Mouse (Mus musculus) MEL (cell line): ENCODE data around the gene Actg1. TPM values are rescaled to one million over a fixed set of nuclear protein-coding genes. Genes with fewer than 3 reads are reported as not detected.
A peak's percentile ranks its signal among the peaks of the same experiment; 100 is the strongest.

Experiments
- DNase-seq: peaks from one replicate; pipeline ENCODE4 v3.0.0; 2011; ENCODE audit warnings: low read depth, low spot score
- H3K27ac ChIP-seq: 2 replicates; pipeline ENCODE4 v1.5.1; 2012; ENCODE audit warnings: low read depth, mild to moderate bottlenecking, control low read depth, low read length, moderate library complexity; ENCODE audit not compliant: control insufficient read depth
- H3K27me3 ChIP-seq, 2 experiments: fragments of 150-350 bp in 1 of 2; sonication (generic) in 1 of 2; 2 replicates each; pipeline ENCODE4 v1.6.1; 2012; ENCODE audit warnings: low read length in 2 of 2, mild to moderate bottlenecking in 2 of 2, improper control_type of control experiment in 1 of 2, moderate library complexity in 1 of 2; ENCODE audit not compliant: insufficient read depth in 2 of 2, control insufficient read depth in 1 of 2
- H3K36me3 ChIP-seq, 2 experiments: 2 replicates each; pipeline ENCODE4 v1.6.1; 2012 to 2014; ENCODE audit warnings: low read length in 2 of 2, improper control_type of control experiment in 1 of 2, inconsistent platforms in 1 of 2, mild to moderate bottlenecking in 1 of 2; ENCODE audit not compliant: insufficient read depth in 2 of 2, control insufficient read depth in 1 of 2
- H3K4me1 ChIP-seq, 2 experiments: fragments of 150-350 bp in 1 of 2; sonication (generic) in 1 of 2; 2 replicates each; pipeline ENCODE4 v1.6.1; 2012; ENCODE audit warnings: low read length in 2 of 2, improper control_type of control experiment in 1 of 2, mild to moderate bottlenecking in 1 of 2; ENCODE audit not compliant: insufficient read depth in 2 of 2, control insufficient read depth in 1 of 2
- H3K4me3 ChIP-seq, 2 experiments: fragments of 150-350 bp in 1 of 2; sonication (generic) in 1 of 2; 2 replicates each; pipeline ENCODE4 v1.5.1; 2012; ENCODE audit warnings: low read depth in 2 of 2, low read length in 2 of 2, mild to moderate bottlenecking in 2 of 2, moderate library complexity in 2 of 2, control low read depth in 1 of 2, improper control_type of control experiment in 1 of 2; ENCODE audit not compliant: control insufficient read depth in 1 of 2, insufficient read depth in 1 of 2
- H3K79me2 ChIP-seq: 2 replicates; pipeline ENCODE4 v1.6.1; 2012; ENCODE audit warnings: mild to moderate bottlenecking, low read length, moderate library complexity; ENCODE audit not compliant: control insufficient read depth, poor library complexity, insufficient read depth
- H3K9ac ChIP-seq: 2 replicates; pipeline ENCODE4 v1.6.1; 2012; ENCODE audit warnings: low read depth, mild to moderate bottlenecking, control low read depth, low read length, moderate library complexity; ENCODE audit not compliant: control insufficient read depth, poor library complexity, severe bottlenecking
- H3K9me3 ChIP-seq: fragments of 150-350 bp; sonication (generic); replicated peaks from 2 replicates; pipeline ENCODE4 v1.6.1; 2012; ENCODE audit warnings: mild to moderate bottlenecking, low read length, improper control_type of control experiment, moderate library complexity; ENCODE audit not compliant: insufficient read depth
- CHD1 ChIP-seq: IDR thresholded peaks from 2 replicates; pipeline ENCODE4 v1.6.1; 2012; ENCODE audit warnings: low read depth, mild to moderate bottlenecking, inconsistent platforms, low read length, improper control_type of control experiment
- MAX ChIP-seq: IDR thresholded peaks from 2 replicates; pipeline ENCODE4 v1.6.1; 2011; ENCODE audit warnings: low read length, improper control_type of control experiment
- MAZ ChIP-seq: IDR thresholded peaks from 2 replicates; pipeline ENCODE4 v1.6.1; 2012; ENCODE audit warnings: low read depth, mild to moderate bottlenecking, inconsistent platforms, low read length, improper control_type of control experiment
- MYC ChIP-seq: IDR thresholded peaks from 2 replicates; pipeline ENCODE4 v1.6.1; 2011; ENCODE audit warnings: low read depth, mild to moderate bottlenecking, low read length, improper control_type of control experiment, moderate library complexity
- POLR2AphosphoS2 ChIP-seq: IDR thresholded peaks from 2 replicates; pipeline ENCODE4 v1.6.1; 2011; ENCODE audit warnings: low read length, improper control_type of control experiment
- SMC3 ChIP-seq: IDR thresholded peaks from 2 replicates; pipeline ENCODE4 v1.6.1; 2011; ENCODE audit warnings: low read depth, low read length, improper control_type of control experiment
- TBP ChIP-seq: IDR thresholded peaks from 2 replicates; pipeline ENCODE4 v1.8.0; 2011; ENCODE audit warnings: low read depth, low read length, improper control_type of control experiment
- polyA plus RNA-seq, 2 experiments: library from polyadenylated mRNA; stranded (reverse) in 1 of 2; unstranded in 1 of 2; fragments of >175 nt in 1 of 2; fragments of >200 nt in 1 of 2; gene quantifications; 2 replicates each; pipeline versions ENCODE4 v1.2.1 to v1.2.4; 2012; ENCODE audit warnings: low replicate concordance in 2 of 2, low read depth in 1 of 2; ENCODE audit not compliant: insufficient read length in 2 of 2, insufficient read depth in 1 of 2, missing spikeins in 1 of 2
- total RNA-seq: library from RNA; depleted of rRNA; stranded (reverse); fragments of 300-350 nt; gene quantifications from 2 replicates; pipeline ENCODE4 v1.2.3, GENCODE M21; 2012

The Actg1 gene
- total and polyA plus RNA-seq, 3 experiments: 899 to 1,784 (median 1,328) TPM

- peaks cover 3 to 12% of the 10 kb centered on the region in 2 experiments; a peak in 3 of 4 replicates for H3K4me1 ChIP-seq
- peak; percentile 53 for DNase-seq
- peaks cover 0 to 6% of the 10 kb centered on the region in 2 experiments; a peak in 2 of 4 replicates for H3K36me3 ChIP-seq
- peak; percentile 48; the same call in 1 of the 2 replicates for TF ChIP-seq POLR2AphosphoS2
- TF ChIP-seq TBP: peak; percentile 77
- no peak for TF ChIP-seq MAX
- H3K27me3 ChIP-seq: no peaks in the 10 kb centered on the region
- H3K9ac ChIP-seq: no peak overlapping the region
- no peak overlapping the region for H3K4me3 ChIP-seq
- H3K79me2 ChIP-seq: peaks cover 21% of the 10 kb centered on the region
- no peak overlapping the region for H3K27ac ChIP-seq
- H3K9me3 ChIP-seq: no peaks in the 10 kb centered on the region
These were observed 3.9 kb downstream of the Actg1 start for GRCm38 (mm10) chr11:120344310-120344920.

- H3K27me3 ChIP-seq: no peaks in the 10 kb centered on the region
- H3K4me1 ChIP-seq: peaks cover 3 to 12% of the 10 kb centered on the region in 2 experiments; a peak in 3 of 4 replicates
- peaks cover 0 to 6% of the 10 kb centered on the region in 2 experiments; a peak in 2 of 4 replicates for H3K36me3 ChIP-seq
- no peaks in the 10 kb centered on the region for H3K9me3 ChIP-seq
- no peak for TF ChIP-seq MYC
- no peak overlapping the region for H3K27ac ChIP-seq
- peak; percentile 49 for DNase-seq
- no peak overlapping the region for H3K9ac ChIP-seq
- H3K79me2 ChIP-seq: peaks cover 16% of the 10 kb centered on the region
- no peak overlapping the region for H3K4me3 ChIP-seq
These were observed 4.6 kb downstream of the Actg1 start for GRCm38 (mm10) chr11:120343519-120344309.

- Histone ChIP-seq H3K4me1 (peaks cover 3 to 12% of the 10 kb centered on the region in 2 experiments; a peak in 3 of 4 replicates), H3K9me3 (no peaks in the 10 kb centered on the region), H3K79me2 (peaks cover 8% of the 10 kb centered on the region), H3K27ac (no peak overlapping the region), H3K36me3 (peaks cover 0 to 6% of the 10 kb centered on the region in 2 experiments; a peak in 2 of 4 replicates), H3K9ac (no peak overlapping the region), H3K27me3 (no peaks in the 10 kb centered on the region), H3K4me3 (no peak overlapping the region)
- no peak for TF ChIP-seq SMC3
- TF ChIP-seq CHD1: no peak
- DNase-seq: peak; percentile 52
These were observed 5.6 kb downstream of the Actg1 start for GRCm38 (mm10) chr11:120342656-120343160.

GRCm38 (mm10) chr11:120341661-120342060, 6.7 kb downstream of the Actg1 start:
- Histone ChIP-seq H3K27ac (no peak overlapping the region), H3K4me3 (no peak overlapping the region), H3K79me2 (peaks cover 1% of the 10 kb centered on the region), H3K9ac (no peak overlapping the region), H3K36me3 (peaks cover 0 to 6% of the 10 kb centered on the region in 2 experiments; a peak in 2 of 4 replicates), H3K9me3 (no peaks in the 10 kb centered on the region), H3K4me1 (peaks cover 3 to 12% of the 10 kb centered on the region in 2 experiments; a peak in 3 of 4 replicates), H3K27me3 (no peaks in the 10 kb centered on the region)
- no peak for DNase-seq
- no peak for TF ChIP-seq MAZ
